Mouse (Mus musculus): ENCODE measurements around the gene Clrn1.
"Not testable (repeated sequence)": the region's sequence is repeated elsewhere in the genome, so short reads cannot be mapped to it uniquely, and the experiment has no call there.

Gene Clrn1

DNA sequence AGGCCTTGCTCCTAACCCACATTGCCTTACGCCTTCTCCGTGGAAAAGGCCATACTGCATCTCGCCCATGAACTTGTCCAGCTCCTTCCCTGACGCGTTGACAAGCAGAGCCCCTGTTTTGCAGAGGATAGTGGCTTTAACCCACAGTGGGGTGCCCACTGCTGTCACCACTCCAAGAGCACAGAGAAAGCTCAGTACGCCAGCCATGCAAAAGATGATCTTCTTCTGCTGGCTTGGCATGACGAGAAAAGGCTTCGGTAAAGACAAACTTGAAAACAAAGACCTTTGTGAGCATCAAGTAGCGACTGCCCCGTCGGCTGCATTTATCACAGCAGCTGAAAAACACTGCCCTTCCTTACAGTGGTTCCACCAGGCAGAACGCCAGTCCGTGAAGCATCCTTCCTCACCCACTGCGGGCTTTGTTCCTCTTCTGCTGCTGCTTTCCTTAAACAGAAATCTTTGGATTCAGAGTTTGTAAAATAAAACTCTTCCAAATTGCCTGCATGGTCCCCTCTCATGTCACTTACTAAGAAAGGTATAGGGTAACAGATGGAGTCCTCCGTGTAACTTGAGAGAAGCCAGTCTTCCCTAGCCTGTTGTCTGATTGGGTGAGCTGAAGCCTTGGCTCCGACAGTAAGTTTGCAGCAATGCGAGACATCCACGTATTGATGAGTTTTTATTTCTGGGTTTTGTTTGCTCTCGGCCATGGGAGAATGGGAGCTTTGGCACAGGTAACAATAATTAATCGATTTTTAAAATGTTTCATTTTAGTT is at the start of gene Clrn1:
Gene Clrn1 (minus strand): TSS at position 540 of the 773 bp plus-strand sequence.
- CTCF ChIA-PET: no interaction called here
- POLR2A ChIA-PET: no interaction called here

DNA sequence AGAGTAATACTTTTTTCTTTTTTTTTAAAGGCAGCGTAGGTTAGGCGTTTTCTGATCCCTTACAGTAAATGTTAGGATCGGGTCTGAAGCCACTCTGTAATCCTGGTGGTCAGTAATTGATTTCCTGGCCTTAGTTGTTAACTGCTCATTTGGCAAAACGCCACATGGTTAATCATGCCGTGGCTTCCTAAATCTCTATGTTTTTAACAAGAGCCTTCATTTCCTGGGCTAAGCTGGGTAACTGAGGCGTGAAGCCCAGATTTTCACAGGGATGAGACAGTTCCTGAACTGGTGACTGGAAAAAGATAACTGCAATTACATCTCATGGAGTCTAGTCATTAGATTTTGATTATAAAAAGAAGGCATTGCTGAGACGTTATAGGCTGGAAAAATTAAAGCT is 38.9 kb upstream of the Clrn1 start:
- POLR2A ChIA-PET: interaction anchor here in 1 of 4 experiments (1.3 kb wide), 1 partner anchor 33 kb away, joined by 3 read pairs; no protein-coding TSS in a partner anchor

DNA sequence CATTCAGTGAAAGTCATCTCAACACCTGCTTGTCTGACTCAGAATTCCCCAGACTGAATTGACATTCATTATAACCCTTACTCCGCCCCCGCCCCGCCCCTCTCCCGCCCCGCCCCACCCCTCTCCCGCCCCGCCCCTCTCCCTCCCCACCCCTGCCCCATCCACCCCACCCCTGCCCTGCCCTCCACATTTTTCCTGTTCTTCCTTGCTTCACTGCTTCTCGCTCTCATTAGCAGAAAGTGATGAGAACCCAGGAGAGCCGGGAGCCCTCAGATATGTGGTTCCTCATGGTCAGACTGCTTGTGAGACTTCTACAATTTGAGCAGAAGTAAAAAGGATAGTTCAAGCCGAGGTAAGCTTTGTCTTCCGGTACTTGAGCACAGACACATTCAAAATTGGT is 38.0 kb upstream of the Clrn1 start:
- CTCF ChIA-PET: interaction anchor here in 1 of 4 experiments (0.6 kb wide), 1 partner anchor 74 kb away, joined by 3 read pairs; no protein-coding TSS in a partner anchor
- POLR2A ChIA-PET: interaction anchor here in 2 of 4 experiments (0.8 to 1.1 kb wide), 2 partner anchors 18 to 21 kb away, joined by 3 read pairs; no protein-coding TSS in a partner anchor

More for the DNA sequence above, 38.9 kb upstream of the Clrn1 start:
- CTCF ChIA-PET: no interaction called here

DNA sequence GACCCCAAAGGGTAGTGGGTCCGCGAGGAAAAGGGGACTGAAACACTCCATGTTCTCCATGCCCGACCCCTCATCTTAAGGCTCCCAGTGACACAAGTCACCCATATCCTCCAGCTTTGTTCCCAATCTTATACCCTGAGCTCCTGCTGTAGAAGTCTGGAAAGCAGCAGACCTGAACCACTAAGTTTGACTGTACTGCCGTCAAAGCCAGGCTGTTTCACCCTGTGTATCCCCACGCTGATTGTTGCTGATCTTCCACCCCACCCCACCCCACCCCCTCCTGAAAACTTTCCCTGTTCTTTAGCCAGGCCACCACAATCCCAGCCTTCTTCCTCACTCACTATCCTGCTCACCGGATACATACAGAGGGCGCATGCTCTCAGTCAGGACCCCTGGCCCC is 37.5 kb upstream of the Clrn1 start:
- POLR2A ChIA-PET: interaction anchor here in 3 of 4 experiments (0.5 to 1.1 kb wide), 3 partner anchors 18 to 186 kb away, joined by 3 read pairs; no protein-coding TSS in a partner anchor
- CTCF ChIA-PET: no interaction called here

DNA sequence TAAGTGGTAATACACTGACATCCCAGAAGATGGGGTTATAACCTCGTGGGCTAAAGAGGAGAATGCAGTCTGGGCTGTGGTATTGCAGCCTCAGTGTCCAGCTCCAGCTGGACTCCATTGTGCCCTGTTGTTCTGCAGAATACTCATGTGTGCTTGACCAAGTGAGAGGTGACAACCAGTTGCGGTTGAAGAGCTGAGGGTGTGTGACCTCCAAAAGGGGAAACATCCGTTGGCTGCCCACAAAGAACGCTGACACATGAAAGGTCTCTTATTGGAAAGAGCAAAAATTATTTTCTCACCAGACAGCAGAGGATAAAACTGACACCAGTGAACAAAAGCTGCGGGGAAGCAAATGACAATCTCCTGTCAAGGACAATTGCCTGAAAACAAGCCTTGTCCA is 36.2 kb upstream of the Clrn1 start:
- ChIA-PET CTCF (interaction anchor here in 3 of 4 experiments (0.6 to 1.0 kb wide), 4 partner anchors 24 to 347 kb away, joined by 3 to 6 read pairs (median 3); no protein-coding TSS in a partner anchor), POLR2A (no interaction called here)

DNA sequence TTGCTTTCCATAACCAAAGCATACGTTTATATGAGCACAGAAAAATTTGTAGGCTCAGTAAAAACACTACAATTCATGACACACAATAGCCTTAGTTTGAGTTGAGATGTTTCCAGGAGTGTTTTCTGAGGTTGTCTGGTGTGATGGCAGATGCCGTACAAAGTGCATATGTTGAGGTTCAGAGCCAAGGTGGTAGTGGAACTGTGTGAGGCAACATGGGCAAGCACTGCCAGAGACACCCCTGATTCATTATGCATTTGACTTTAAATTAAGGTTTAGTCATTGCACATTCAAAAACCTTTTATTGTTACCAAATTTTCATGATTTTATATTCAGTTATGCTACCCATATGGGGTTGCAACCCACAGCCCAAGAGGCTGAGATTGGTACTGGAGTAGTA is 19.5 kb upstream of the Clrn1 start:
- ChIA-PET POLR2A (interaction anchor here in 1 of 4 experiments (0.7 kb wide), 1 partner anchor 18 kb away, joined by 3 read pairs; no protein-coding TSS in a partner anchor), CTCF (interaction anchor here in 1 of 4 experiments (0.8 kb wide), 1 partner anchor 579 kb away, joined by 17 read pairs; no protein-coding TSS in a partner anchor)

DNA sequence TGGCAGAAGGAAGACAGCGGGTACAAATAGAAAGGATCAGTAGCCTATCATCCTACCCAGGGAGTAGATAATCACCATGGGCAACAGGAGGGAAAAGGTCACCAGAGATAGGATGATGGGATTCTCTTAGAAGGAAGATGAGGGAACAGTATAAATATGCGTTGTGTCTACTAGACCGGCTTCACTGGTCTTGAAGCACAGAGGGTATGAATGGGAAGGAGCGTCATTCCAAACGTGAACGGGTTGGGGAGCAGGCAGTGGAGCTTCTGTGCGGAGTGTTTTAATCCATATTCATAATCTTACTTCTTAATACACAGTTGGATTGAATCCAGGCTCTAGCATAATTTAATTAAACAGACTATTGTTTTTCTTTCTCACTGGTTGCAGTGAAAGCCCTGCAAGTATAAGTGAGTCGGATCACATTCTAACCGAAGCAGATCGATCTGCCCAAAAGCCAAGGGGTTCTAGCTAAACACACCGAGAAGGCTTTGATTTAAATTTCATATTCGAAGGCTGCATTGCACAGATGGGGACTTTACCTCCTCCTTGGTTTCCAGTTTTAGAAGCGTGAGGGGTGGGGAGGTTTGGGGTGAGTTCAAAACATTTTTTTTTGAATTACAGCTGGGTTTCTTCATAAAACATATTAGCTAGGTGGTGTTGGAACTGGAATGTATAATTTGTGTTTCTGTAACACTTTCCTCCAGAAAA is 17.1 kb upstream of the Clrn1 start:
- POLR2A ChIA-PET: interaction anchor here in 1 of 4 experiments (0.6 kb wide), 1 partner anchor 42 kb away, joined by 3 read pairs; no protein-coding TSS in a partner anchor
- CTCF ChIA-PET: no interaction called here

DNA sequence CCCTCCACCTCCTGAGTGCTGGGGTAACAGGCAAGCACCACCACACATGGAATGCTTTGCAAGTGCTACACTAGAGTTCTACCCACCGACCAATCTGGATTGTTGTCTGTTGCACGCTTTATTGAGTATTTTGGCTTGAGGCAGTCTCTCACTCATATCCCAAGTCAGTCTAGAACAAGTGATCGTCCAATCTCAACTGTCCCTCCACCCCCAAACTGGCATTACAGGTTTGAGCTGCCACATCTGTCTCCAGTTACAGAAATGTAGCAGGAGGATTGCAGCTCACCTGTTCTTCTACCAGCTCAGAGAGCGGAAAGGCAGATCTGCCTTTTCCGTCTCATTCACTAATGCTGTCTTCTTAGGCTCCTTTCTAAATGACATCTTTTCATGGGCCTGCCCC is 10.0 kb upstream of the Clrn1 start:
- CTCF ChIA-PET: no interaction called here
- POLR2A ChIA-PET: no interaction called here

DNA sequence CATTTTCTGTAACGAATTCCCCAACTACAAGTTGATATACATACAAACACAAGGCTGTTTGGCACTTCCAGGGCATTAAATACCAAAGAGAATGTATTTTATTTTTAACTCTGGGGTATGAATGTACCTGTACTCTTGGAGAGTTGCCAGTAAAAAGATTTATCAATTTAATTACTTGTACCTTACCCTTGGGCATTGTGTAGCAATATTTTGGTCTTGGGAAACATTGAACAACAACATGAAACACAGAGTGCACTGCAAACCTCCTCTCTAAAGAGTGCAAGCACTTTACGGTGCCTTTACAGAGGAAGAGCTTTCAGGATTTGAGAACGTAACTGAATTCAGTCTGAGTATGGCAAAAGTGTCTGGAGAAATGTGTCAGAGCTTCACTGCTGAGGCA is 9.4 kb upstream of the Clrn1 start:
- CTCF ChIA-PET: no interaction called here
- POLR2A ChIA-PET: no interaction called here

DNA sequence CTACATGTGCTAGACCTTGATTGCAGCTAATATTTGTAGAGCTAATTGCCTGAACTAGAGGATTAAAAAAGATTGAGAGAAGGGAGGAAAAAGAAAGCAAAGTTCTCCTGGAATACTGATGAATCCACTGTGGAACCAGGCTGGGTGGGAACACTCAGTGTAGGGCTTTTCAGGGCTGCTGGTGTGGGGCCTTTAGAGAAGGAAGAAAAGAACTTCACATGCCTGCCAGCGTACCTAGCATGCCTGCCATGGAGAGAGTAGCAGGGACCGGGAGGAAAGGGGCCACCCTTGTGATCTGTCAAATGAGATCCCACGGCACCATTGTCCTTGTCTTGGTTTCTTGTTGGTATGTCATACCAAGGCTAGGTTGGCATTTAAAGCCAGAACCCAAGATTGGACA is 4.5 kb upstream of the Clrn1 start:
- ChIA-PET CTCF (no interaction called here), POLR2A (interaction anchor here in 2 of 4 experiments (0.5 to 0.7 kb wide), 2 partner anchors 122 to 218 kb away, joined by 3 to 6 read pairs; no protein-coding TSS in a partner anchor)

DNA sequence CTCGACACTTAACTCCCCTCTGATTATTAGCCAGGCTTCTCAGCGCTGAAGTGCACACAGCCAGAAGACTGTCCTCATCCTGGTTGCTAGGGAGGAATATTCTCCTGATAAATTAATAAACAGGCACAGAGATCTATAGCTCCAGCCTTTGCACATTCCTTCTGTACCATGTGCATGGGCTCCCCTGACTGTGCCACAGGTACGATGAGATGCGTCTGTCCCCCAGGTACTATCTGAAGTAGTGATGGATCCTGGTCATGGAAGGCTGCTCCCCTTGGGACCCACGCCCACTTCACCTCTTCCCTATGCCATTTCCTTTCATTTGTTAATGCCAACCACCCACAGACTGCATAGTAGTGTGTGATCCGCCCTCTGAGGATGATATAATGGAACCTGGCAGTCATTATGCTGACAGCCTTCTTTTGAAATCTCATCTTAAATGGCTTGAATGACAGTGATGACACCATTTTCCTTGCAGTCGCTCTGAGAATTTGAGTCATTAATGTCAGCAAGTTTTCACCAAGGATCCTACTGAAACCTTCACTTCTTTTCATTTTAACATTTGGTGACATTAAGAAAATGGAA is 3.1 kb upstream of the Clrn1 start:
- ChIA-PET CTCF (no interaction called here), POLR2A (no interaction called here)

DNA sequence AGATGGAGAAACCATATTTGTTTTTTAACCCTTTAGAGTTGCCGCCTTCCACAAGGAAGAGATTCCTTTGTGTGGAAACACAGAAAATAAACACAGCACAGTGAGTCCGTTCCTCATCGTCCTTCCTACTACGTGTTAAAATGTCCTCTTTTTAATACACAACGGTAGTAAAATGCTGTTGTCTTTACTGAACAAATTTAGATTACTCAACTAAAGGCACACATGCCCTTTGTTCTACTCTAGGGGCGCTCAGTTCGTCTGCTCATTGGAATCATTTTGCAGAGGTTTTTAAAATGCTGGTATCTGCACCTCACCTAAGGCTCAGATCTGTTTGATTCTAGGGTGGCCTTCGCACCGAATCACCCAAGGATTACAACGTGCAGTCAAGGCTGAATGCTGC is 2.6 kb upstream of the Clrn1 start:
- ChIA-PET POLR2A (no interaction called here), CTCF (no interaction called here)

DNA sequence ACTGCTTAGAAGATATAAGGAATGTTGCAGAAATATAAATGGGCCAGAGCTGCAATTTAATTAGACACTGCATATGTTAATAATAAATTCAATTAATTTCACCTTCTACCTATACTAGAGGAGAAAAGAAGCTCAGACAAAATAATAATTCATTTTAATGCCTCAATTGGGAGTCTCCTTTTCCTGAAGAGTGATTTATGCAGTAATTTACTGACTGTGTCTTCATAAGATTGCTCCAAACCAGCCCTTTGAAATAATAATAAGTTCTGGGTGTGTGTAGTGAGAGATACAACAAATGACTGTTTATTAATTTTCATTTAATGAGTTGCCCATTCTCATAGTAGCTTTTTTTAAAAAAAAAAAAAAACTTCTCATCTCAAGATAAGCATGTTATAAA is 1.6 kb downstream of the Clrn1 start:
- ChIA-PET CTCF (no interaction called here), POLR2A (interaction anchor here in 1 of 4 experiments (0.7 to 1.8 kb wide), 3 partner anchors 14 to 288 kb away, joined by 3 to 5 read pairs (median 4); partner anchors contain the start of gene Med12l)

DNA sequence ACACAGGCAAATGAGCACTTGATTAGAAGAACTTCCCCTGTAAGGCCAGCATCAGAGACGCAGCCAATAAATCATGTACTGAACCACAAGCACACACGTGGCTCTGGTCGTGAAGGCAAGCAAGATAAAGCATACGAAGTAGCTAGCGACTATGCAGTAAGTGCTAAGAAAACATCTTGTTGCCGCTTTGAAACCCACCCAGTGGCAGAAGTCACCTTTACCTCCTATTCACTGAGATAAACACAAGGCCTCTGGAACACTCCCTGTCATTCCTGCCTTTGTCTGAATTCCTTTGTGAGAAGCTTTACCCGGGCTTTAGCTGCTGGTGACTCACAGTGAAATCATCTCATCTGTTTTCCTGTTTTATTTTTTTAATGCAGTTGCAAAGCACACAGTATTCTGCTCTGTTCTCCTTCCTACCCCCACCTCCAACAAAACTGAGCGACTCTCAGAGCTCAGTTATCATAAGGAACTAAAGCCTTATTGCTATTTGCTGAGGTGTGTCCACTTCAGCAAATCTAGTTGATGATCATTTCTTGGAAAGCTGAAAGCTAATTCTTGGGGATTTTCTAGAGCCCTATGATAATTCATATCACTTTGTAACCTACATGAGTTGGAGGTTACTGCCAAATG is 2.1 kb downstream of the Clrn1 start:
- POLR2A ChIA-PET: interaction anchor here in 1 of 4 experiments (0.7 to 1.8 kb wide), 4 partner anchors 13 to 288 kb away, joined by 3 to 5 read pairs (median 4); partner anchors contain the start of gene Med12l
- CTCF ChIA-PET: interaction anchor here in 1 of 4 experiments (0.6 kb wide), 1 partner anchor 96 kb away, joined by 3 read pairs; no protein-coding TSS in a partner anchor

DNA sequence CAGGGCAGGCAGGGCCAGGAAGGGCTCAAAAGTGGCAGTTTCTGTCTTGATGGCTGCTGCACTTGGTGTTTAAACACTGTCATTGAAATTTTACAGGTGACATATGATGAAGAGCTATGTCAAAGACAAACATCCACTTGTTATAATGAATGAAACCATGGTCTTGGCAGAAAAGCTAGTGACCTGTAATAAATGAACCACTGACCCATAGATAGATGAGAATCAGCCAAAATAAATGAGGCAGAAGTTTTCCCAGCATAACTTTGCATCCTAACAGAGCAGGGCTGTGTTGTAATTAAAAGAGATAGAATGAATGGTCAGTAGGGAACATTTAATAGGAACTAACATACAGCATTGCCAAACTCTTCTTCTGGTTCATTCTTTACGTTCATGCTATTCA is 4.1 kb downstream of the Clrn1 start:
- POLR2A ChIA-PET: no interaction called here
- CTCF ChIA-PET: no interaction called here

DNA sequence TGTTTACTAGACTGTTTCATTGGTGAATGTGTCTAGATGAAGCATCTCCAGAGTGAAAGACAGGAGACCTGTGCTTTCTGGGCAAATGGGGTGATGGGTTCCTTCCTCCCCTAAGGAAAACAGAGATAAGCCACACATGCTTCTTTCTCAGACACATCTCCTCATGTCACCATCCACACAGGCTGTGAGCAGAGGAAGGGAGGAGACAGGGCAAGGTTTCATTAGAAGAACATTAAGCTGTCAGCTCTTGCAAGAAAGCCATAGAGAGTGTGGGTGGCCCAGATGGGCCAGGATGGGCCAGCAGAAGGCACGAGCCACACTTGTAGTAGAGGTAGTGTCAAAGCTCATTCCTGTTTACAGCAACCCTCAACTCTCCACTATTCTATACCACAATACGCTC is 5.0 kb downstream of the Clrn1 start:
- POLR2A ChIA-PET: no interaction called here

DNA sequence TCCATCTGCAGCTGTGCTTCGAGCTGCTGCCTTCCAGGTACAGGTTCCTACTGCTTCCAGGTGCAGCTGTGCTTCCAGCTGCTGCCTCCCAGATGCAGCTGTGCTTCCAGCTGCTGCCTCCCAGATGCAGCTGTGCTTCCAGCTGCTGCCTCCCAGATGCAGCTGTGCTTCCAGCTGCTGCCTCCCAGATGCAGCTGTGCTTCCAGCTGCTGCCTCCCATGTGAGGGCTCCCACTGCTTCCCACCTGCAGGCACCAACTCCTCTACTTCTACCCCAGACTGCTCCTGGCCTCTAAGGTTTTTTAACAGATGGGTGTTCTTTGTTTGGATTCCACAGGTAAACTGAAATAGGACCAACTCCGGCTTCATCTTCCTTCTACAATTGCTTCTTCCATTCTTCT is 13.3 kb downstream of the Clrn1 start:
- POLR2A ChIA-PET, CTCF ChIA-PET: not testable (repeated sequence)

More for the DNA sequence above, 5.0 kb downstream of the Clrn1 start:
- CTCF ChIA-PET: no interaction called here

DNA sequence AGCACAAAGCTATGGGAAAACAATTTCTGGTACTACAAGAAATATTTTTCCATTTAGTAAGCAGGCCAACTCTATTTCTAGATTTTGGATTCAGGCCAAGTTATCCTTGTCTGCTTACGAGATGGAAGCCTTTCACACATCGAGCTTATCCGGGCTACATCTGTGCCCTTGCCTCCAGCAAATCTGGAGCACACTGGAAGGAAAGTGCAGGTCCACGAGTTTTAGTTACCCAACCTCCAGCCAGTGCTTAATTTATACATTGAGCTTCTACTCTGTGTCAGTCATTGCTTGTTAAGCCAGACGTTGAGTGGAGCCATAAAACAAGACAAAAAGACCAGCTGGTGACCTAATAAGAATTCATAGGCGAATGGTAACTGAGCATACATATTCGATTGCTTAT is 19.4 kb downstream of the Clrn1 start:
- POLR2A ChIA-PET: no interaction called here
- CTCF ChIA-PET: no interaction called here

DNA sequence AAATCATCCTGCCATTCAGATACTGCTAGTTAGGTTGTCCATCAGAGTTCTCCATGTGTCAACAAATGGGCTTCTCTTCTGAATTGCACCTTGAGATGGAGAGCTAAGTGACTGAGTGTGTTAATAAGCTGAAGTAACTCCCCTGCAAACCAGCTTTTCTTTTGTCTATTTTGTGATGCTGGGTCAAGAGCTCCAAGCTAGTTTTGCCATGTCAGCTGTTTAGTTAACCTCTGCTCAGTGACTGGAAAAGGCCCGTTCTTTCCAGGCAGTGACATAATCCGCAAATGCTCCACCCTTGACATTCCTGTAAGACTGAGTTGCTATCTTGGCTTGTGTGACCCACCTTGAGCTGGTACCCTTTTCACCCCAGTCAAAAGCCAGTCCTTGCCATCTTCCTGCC is 22.2 kb downstream of the Clrn1 start:
- CTCF ChIA-PET: no interaction called here
- POLR2A ChIA-PET: no interaction called here

DNA sequence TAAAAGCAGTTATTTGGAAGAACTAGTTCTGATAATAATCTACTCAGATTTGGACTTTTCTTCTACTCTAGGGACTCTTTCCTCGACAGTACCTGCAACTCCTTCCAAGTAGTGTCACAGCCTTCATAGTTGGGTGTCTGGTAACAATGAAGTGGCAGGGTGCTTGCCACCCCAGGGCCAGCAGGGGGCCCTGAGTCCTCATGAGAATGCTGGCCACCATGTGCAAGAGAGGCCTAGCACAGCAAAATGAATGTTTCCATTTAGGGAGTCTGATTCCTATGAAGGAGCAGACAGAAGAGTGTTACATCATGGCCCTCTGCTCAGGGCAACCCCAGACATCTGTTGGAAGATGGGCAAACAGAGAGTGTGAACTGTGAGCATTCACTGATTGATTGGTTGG is 41.7 kb downstream of the Clrn1 start:
- CTCF ChIA-PET: no interaction called here
- POLR2A ChIA-PET: no interaction called here

All from embryonic stem cell, embryonic (primary cell).